Mouse (Mus musculus): Measurements from ENCODE around the gene Mlph.

The Mlph gene

GRCm38 (mm10) chr1:90909161-90909560 is 5.7 kb upstream of the Mlph start:
- no peak for DNase-seq (ENCODE audit: low read depth, low spot score)

DNA sequence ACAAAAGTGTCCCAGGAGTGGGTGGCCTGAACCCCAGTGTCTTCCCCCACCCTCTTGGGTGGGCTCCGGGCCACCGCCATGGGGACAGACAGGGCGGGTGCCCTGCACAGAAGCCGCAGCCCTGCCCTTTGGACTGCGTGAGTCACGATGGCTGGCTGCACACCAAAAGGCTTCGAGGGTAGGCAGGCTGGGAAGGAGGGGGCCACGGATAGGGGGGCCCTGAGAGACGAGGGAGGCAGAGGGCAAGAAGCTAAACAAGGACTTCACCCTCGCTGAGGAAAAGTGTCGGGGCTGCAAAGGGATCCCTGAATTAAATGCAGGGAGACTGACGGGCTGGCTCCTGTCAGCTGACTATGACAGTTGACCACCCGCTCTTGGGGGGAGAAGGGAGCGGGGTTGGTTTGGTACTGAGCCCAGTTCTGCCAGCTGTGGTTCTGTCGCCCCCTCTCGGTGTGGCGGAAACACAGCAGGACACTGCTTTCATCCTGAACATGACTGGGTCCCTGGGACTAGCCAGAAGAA is 5.2 kb upstream of the Mlph start:
- DNase-seq (ENCODE audit: low read depth, low spot score) = no peak

- no peak for DNase-seq (ENCODE audit: low read depth, low spot score)
Measured at GRCm38 (mm10) chr1:90913231-90913630, 1.7 kb upstream of the Mlph start.

DNA sequence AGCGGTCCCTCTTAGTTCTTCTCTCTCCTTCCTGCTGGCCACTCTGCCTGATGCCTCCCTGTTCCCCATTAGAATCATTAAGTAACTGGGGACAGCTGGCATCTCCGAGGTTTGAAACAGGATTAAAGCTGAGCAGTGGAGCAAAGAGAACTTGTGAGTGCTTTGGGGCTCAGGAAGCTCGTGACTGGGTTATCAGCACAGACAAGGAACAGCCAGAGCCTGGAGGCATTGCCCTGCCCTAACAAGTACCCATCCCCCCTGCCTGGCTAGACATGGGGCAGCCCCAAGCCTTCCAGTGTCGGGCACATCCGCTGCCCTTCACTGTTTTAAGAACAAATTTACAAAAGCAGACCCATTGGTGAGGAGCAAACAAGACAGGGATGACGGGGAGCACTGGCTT is 2.6 kb downstream of the Mlph start:
- no peak for DNase-seq (ENCODE audit: low read depth, low spot score)

GRCm38 (mm10) chr1:90921687-90922086 is 6.8 kb downstream of the Mlph start:
- no peak for DNase-seq (ENCODE audit: low read depth, low spot score)

DNA sequence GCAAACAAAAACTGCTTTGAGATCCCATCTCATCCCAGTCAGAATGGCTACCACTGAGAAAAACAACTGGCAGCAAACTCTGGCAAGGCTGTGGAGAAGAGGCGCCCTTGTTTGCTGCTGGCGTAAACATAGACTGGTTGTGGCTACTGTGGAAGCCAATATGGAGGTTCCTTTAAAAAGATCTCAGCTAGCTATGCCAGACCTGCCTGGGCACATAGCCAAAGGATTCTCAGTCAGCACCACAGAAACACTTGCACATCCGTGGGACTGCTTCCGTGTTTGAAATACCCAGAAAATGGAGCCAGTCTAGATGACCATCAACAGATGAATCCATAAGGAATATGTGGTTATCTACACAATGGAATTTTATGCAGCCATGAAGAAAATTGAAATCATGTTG is 11.1 kb downstream of the Mlph start:
- DNase-seq (ENCODE audit: low read depth, low spot score) = no peak

DNA sequence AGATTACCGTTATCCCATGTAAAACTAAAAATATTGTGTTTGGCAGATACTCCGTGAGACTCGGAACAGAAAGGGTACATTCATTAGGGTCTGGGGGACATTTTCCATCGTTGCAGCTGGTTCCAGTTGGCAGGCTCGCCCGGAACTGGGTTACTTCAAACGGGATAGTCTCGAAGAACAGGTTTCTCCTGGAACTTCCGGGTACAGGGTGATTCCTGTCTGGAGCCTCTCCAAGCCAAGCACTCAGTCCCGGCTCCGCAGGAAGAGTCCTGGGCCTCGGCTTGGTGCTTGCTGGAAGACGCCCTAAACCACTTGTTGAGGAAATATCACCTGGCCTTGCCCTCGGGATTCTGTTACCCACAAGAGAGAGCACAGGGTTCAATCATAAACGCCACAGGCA is 12.4 kb downstream of the Mlph start:
- no peak for DNase-seq (ENCODE audit: low read depth, low spot score)

DNA sequence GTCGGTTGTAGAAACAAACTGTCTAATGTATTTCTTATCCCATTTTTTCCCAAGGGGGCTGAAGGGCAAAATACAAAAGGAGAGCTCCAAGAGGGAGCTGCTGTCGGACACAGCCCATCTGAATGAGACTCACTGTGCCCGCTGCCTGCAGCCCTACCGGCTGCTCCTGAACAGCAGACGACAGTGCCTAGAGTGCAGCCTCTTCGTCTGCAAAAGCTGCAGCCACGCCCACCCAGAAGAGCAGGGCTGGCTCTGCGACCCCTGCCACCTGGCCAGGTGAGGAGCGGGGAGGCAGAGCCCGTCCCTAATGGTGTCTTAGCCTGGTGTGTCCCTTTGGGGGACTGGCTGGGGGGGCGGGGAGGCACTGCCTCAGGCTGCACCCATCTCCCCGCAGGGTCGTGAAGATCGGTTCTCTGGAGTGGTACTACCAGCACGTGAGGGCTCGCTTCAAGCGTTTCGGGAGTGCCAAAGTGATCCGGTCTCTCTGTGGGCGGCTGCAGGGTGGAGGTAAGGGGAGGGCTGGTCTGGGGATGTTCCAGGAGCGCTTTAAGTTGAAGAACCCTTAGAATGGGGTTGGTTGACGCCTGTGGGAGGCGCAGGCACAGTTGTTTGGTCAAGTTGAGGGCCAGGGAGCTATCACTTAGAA is 13.2 kb downstream of the Mlph start:
- DNase-seq (ENCODE audit: low read depth, low spot score) = no peak

GRCm38 (mm10) chr1:90928575-90928934 is 13.7 kb downstream of the Mlph start:
- DNase-seq (ENCODE audit: low read depth, low spot score) = peak; percentile 64

- DNase-seq (ENCODE audit: low read depth, low spot score) = no peak
Measured at GRCm38 (mm10) chr1:90933001-90933400, 18.1 kb downstream of the Mlph start.

GRCm38 (mm10) chr1:90936990-90937389 is 22.1 kb downstream of the Mlph start:
- DNase-seq (ENCODE audit: low read depth, low spot score) = no peak

- DNase-seq (ENCODE audit: low read depth, low spot score) = no peak
Measured at GRCm38 (mm10) chr1:90939980-90940379, 25.1 kb downstream of the Mlph start.

DNA sequence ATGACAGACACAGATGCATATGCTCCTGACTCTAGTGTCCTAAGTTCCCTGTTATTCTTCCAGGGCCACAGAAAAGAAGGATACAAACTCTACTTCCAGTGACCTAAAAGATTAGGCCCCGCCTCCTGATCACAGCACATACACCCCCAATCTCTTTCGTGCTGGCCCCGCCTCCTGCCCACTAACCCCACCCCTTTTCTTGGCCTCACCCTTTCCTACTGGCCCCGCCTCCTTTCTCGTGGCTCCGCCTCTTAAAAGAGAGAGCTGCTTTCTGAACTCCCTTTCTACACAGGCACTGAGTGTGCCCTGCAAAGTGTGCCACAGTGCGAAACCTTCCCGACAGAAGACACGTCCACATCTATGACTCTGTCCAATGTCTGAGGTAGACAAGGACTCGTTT is 30.3 kb downstream of the Mlph start:
- DNase-seq (ENCODE audit: low read depth, low spot score) = no peak

GRCm38 (mm10) chr1:90947252-90947651 is 32.4 kb downstream of the Mlph start:
- no peak for DNase-seq (ENCODE audit: low read depth, low spot score)

- DNase-seq (ENCODE audit: low read depth, low spot score) = no peak
Measured at GRCm38 (mm10) chr1:90949309-90949708, 34.4 kb downstream of the Mlph start.

- no peak for DNase-seq (ENCODE audit: low read depth, low spot score)
Measured at GRCm38 (mm10) chr1:90951670-90952069, 36.8 kb downstream of the Mlph start.

DNA sequence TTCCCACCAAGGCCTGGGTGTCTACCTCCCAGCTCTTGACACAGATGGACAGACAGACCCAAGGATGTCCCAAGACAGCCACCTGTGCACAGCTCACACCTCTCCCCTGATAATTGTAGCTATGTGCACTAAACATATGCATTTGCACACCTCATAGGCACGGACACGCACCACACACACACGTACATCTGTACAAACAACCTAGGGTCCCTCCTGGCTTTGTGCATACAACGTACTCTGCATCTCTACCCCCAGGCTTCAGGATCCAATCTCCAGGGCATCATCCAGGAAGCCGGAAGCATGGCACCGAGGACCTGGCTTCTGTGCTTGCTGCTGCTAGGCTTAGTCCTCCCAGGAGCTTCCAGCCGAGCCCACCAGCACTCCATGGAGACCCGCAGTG is 37.9 kb downstream of the Mlph start, which contains the start of gene Prlh:
Gene Prlh (plus strand): TSS at position 301 of the 400 bp plus-strand sequence.
- DNase-seq (ENCODE audit: low read depth, low spot score) = no peak

DNA sequence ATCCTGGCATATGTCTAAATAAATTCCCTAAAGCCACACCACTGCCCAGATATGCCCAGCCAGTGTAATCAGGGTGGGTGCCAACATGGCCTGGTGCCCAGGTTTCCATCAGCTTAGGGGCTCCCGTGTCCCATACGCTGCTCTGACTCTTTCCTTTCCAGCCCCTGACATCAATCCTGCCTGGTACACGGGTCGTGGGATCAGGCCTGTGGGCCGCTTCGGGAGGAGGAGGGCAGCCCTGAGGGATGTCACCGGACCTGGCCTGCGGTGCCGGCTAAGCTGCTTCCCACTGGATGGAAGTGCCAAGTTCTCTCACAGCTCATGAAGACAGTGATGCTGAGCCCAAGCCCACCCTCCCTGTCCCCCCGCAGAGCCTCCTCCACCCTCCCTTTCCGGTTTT is 38.8 kb downstream of the Mlph start:
- no peak for DNase-seq (ENCODE audit: low read depth, low spot score)

DNA sequence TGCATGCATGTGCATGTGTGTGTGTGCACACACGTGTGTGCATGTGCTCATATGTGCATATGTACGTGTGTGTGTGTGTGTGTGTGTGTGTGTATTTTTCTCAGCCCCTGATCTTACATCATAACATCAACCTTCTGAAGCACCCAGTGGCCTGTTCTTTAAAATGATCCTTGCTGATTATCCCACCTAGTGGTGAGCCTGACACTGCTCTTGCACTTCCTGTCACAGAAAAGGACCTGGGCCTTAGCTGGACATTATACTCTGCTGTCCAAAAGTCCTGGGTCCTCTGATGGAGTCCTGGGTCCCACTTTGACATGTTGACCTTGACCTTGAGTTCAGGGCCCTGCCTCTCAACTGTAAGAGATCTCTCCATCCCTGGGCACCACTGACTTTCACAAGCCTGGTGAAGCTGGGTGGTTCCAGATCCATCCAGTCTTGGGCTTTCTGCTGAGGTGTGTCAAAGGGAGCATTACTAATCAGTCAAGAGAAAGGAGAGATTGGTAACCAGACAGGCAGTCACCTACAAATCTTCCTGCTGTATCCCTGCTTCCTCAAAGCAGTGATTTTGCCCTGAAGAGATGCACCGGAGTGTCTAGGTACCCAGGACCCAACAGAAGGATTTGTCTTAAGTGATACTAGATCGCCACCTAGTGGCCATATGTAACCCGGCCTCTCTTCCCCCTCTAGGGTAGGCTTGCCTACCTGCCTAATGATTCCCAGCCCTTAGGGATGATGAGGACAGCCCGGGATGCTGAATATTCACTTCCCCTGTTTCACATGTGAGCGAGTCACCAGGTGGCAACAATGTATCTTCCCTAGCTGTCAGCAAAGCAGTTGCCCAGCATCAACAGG is 41.6 kb downstream of the Mlph start:
- DNase-seq (ENCODE audit: low read depth, low spot score) = peak; percentile 52

GRCm38 (mm10) chr1:90962526-90962925 is 47.6 kb downstream of the Mlph start:
- DNase-seq (ENCODE audit: low read depth, low spot score) = no peak

GRCm38 (mm10) chr1:90962994-90963393 is 48.1 kb downstream of the Mlph start:
- DNase-seq (ENCODE audit: low read depth, low spot score) = no peak

DNA sequence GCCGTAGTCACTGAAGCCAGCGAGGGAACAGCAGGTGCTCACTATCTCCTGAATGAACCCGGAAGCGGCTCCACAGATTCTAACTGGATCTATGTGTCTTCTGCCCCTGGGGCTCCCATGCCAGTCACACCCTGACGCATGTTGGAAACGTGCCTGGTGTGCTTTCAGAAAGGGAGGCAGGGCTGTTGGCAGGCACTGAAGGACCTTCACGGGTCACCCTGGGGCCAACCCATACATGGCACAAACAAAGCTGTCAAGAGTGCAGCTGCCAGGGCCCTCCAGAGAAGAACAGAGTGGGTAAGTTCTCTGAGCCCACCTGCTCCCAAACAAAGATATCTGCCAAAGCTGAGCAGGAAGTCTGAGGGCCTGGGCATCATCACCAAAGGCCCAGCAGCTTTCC is 52.7 kb downstream of the Mlph start:
- peak; percentile 19 for DNase-seq (ENCODE audit: low read depth, low spot score)

- no peak for DNase-seq (ENCODE audit: low read depth, low spot score)
Measured at GRCm38 (mm10) chr1:90968649-90969048, 53.8 kb downstream of the Mlph start.
